Mouse (Mus musculus) embryo, embryonic 10 days (tissue): ENCODE measurements at regions not wholly inside any gene's neighbourhood (a gene's known extent, or its start where the extent isn't known, plus 50 kb on each side); places are given as distances from the start of the nearest gene placed in this dataset.

Experiments
- DNase-seq: peaks from one replicate; pipeline ENCODE4 v3.0.0-alpha.2; 2015; ENCODE audit warnings: low spot score

DNA sequence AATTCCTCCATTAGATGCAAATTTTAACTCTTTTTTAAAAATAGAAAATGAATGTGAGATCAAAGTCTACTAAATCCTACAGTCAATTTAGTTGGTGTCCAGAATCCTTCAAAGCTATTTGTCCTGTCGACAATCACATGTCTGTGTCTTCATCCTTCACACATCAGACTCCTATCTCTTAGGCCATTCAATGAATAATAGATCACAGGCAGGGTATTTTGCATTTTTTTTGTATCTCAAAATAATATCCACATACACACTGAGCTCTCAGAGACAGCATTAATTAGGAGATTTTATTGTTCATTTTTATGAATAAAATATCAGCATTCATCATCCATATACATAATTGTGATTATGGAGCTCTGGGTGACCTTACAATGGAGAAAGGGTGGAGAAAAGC, 427.2 kb downstream of the Hao1 start:
- DNase-seq, result no peak

DNA sequence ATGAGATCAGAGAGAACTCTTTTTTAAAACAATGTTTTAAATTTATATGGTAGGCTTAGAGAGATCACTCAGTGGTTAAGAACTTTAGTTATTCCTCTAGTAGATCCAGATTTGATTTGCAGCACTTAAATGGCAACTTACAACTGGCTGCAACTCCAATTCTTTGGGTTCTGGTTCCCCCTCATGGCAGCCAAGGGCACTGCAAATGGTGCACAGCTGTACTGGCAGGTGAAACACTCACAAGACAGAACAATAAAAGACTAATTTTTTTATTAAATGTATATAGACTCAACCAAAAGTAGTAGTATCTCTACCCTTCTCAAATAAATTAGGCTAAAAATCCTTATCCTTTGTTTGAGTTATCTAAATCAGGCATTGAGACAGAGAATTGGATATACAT, 446.9 kb downstream of the Hao1 start:
- no peak for DNase-seq

DNA sequence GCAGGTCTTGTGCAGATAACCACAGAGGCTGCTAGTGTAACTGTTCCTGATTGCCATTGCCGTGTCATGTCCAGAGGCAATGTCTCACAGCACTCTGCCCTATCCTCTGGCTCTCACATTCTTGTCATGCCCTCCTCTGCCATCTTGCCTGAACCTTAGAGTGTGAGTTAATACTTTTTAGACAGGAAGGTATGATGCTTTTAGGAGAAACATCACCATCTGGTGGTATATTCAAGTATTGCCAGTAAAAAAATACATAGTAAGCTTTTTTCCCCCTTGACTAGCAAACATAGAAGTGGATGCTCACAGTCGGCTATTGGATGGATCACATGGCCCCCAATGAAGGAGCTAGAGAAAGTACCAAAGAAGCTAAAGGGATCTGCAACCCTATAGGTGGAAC, 465.8 kb downstream of the Hao1 start:
- no peak for DNase-seq

DNA sequence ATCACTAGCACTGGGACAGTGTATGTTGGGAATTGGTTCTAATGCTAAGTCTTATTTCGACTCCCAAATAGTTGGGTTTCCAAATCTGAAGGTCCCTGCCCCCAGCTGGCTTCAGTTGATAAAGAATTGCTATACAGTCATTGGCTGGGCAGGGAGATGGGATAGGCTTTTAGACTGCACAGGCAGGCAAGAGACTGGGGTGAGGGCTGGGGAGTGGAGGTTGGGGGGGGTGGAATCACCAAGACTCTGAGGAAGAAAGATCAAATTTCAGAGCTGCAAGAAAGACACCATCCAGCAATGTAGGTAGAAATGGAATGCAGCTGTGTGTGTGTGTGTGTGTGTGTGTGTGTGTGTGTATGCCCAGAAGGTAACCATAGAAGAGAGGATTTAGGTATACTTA, 474.0 kb downstream of the Hao1 start:
- no peak for DNase-seq

DNA sequence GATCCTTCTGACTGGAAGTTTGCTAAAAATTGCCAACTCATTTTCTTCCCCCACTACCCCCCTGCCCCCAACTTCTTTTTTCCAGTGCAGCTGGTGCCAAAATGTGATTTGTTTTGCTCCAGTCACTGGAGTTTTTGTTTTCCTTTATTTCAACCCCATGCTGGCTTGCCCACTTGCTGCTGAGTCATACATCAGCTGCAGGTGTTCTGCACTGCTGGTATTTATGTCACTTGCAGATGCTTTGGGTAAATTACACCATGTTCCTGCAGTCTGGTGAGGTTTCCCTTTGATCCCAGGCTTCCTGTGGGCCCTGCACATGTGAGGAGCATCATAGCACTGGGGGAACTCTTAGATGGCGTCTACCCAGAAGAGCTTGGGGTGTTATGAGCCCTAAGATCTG, 476.2 kb downstream of the Hao1 start:
- peak; percentile 22 for DNase-seq

DNA sequence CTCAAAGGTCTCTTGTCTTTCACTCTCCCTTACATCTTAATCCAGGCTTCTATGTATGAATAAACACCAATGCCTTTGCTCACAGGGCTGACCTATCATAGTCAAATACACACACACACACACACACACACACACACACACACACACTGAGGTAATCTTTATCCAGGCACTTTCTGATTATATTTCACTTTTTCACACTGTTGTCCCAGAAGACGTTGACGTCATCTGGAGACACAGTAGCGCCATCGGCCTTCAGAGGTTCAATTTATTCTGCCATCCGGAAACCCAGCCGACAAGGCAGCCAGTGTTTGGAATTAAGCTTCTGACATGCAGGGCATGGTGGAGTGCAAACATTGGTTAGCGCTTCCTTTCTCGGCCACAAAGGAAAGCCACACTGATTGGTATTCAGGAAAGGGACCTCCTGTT, 486.2 kb downstream of the Hao1 start:
- DNase-seq, result peak; percentile 35

DNA sequence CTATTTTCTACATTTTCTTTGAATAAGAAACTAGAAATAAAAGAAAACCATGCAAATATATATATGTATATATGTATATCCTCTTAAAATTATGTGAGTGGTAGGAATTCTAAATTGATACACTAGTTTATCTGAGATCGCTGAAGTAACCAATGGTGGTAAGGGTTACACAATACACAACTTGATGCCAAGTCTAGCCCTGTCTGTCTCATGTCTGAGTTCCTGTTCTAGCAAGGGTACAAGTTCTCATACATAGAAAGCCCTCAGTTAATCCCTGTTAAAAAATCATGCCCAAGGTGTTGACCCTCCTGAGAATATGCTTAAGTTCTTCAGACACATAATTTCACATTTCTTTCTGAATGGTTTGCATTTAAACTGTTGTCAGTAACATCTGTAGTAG, 486.8 kb downstream of the Hao1 start:
- no peak for DNase-seq

DNA sequence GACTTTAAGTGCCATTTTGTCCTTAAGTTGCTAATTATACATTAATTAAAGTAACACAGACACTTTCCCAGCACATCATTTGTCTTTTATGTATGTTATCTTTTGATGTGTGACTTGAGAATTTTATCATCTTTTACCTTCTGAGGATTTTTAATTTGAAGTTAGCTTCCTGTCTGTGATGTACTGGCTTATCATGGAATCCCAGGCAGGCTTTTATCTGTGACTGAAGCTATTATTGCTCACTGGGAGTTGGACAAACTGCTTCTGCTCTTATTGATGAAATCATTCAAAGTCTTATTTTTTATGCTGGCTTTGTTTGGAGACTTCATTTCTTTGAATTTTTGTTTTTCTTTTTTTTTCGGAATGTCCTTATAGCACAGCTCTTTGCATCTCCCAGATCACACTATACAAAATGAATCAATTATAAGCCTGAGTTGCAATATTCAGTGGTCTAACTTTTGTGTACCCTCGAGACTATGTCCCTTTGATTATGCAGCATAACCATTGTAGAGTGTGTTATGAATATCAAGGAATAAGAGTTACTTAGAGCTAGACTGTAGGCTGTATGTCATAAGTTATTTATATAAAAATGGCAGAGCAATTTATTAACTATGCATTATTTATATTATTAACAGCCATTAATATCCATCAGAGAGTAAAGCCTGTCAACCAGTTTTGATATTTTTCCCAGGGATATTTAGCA, 494.1 kb downstream of the Hao1 start:
- DNase-seq, result no peak

DNA sequence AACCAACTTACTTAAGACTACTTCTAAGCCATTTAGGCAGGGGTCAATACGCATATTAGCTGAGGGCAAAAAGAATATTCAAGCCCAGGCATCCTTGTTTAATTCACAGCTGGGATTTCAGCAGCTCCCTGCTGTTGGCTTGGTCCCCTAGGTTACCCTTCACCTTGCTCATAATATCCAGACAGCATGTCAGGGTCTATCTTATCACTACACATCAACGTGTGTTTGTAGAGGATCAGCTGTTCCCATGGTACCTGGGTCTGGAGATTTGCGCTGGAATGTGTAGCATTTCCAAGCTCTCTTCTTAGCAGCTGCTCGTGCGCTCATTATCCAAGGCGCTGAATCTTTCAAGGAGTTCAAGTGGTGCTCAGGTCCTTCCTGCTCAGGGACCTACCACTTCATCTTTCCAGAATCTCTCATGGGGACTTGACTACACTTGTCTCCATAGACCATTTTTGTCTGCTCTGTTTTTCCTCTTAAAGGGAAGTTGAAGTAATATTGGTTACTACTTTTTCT, 484.5 kb downstream of the Bmp2 start:
- DNase-seq, result peak; percentile 15

DNA sequence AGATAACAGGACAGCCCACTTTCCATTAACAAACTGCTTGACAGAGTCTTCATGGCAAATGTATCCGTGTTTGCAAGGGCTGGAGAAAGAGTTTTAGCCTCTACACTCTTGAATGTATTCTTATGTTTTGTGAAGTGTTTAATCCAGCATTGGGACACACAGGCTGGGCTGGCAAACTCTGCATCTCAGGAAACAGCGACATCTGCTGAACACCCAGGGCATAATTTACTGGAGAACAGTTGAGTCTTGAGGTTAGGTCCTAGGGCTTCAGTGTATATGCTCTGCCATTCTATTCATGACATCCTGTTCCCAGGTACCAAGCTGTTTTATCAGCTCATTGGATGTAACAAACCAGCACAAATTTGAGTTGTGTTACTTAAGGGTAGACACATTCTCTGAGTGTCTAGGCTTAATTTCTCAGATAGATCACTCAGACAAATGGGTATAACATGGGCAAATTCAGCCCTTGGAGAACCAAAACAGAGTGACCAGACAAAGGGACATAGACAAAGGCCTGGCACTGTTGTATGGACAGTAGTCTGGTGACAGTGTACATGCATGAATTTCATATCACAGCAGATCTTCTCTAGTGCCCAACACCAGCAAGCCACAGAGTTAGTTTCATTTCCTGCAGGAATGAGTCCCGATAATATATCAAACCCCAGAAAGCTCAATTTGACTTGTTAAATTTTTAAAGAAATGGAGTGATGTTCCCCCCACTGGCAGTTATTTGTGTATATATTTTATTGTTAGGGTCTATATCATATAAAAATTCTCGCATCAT, 477.9 kb downstream of the Bmp2 start:
- peak; percentile 58 for DNase-seq

DNA sequence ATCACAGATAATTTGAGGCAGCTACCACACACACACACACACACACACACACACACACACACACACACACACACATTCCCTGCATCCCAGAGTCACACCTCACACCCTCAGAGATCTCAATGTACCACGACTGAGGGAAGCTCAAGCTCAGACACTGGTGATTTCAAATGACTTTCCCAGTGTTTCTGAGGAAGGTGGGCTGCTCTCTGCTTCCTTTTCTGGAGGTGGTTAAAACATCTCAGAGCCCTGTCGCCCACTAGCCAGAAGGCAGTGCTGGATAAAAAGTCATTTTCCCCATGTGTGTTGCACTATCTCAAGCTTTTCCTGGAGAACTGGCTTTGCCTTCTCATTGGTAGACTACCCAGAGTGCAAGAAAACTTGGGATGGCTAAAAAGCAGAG, 477.2 kb downstream of the Bmp2 start:
- DNase-seq, result no peak

DNA sequence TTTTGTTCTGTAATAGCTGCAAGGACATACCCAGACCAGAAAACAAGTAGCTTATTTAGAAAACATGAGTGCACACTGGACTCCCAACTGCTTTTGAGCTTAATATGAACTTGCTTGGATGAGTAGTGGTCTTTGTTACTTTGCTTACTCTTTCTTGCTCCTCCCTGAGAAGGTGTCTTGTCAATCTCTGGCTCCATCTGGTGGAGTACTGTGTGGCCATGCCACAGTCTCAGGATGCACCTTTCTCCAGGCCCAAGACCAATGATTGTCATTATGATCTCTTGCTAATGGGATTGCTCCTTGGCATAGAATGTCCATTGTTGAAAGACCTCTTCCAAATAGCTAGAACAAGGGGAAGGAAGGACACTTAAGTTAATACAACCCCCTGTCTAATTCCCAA, 465.1 kb downstream of the Bmp2 start:
- peak; percentile 61 for DNase-seq

DNA sequence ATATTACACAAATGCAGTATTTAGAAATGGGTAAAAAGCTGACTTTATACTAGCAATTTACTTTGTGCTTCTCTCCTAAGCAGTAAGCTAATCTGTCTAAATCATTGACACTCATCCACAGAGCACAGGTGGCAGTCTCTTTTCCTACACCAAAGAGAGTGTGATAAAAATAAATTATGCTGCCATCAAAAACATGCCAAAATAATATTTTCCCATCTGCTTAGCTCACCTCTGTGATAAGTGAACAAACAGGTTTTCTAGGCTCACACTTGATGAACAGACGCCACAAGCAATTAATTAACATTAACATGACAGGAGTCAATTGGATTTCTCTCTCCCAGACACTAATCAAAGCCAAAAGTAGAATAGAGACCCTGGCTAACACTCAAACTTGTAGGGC, 451.2 kb downstream of the Bmp2 start:
- DNase-seq, result no peak

DNA sequence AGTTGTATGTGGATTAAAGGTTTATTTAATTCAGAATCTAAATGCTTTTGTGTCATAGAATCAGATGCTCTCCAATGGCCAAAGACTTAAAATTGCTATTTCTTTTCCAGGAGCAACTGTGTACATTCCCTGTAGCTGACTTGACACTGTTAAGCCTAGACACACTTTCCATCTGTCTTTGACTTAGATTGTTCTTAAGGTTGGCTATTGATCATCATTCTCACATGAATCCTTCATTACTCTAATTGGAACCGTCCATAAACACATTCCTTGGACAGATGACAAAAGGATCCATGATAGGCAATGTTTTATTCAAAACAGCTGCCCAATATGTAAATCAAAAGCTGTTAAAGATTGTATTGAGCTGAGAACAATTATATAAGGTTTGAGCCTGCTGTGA, 442.8 kb downstream of the Bmp2 start:
- no peak for DNase-seq

DNA sequence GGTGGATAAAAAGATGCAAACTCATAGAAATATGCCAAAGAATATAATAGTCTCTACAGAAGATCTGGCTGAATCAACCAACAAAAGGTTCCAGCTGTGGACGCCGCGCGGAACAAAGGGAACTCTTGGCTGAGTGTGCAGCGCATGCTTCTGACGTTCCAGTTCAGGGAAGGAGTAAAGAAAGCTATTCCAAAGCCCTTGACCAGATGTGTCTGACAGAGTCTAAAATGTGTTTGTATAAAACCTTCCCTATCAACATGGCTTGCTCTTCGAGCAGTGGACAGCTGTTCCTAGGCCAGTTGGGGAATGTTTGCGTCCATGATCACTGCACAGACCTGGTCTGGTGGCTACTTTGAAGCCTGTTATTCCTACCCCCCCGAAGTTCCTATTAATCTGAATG, 442.4 kb downstream of the Bmp2 start:
- DNase-seq, result no peak

DNA sequence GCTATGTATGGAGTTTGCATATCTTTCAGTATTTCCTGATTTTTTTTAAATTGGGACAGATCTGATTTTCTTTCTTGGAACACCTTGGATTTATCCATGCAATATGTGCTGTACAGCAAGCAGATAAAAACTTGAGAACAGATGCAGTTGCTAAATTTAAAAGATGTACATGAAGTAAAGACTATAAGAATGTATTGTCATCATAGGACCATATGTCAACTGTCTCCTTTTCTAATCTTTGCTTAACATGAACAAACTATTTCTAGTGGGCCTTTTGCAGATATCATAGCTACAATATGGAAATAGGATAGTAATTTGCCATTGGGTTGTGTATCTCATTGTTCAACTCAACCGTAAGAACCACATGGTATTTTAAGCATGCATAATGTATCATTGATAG, 435.7 kb downstream of the Bmp2 start:
- no peak for DNase-seq
